Comparison of ENCODE assay signal across 20 mouse cellular contexts in genomic region chr4:26276264-26276663, GRCm38 (mm10).
DNase-seq lines count a peak whose midpoint lies in the region; ATAC-seq and TF ChIP-seq lines count a peak whose summit lies in the region.
"Had no signal": no experiment of that assay in that cellular context is flagged by ENCODE, and none has a peak within 500 bp of the region (broad histone marks: within the 10 kb centered on the region; RNA-seq: fewer than 3 reads in every experiment).

No protein-coding gene starts in this region.

- H3K9me3 ChIP-seq in forebrain, embryonic 14.5 days (replicated peaks; ENCODE audit: control insufficient read depth, low read length): no peaks in the 10 kb centered on the region
- H3K9me3 ChIP-seq in forebrain, embryonic 10.5 days: no peaks in the 10 kb centered on the region
- no peaks in the 10 kb centered on the region for H3K9me3 ChIP-seq in midbrain, embryonic 16.5 days (replicated peaks; ENCODE audit: control insufficient read depth, low read length, poor library complexity, severe bottlenecking)
- H3K9me3 ChIP-seq in liver, embryonic 11.5 days (ENCODE audit: control insufficient read depth, low read length): no peaks in the 10 kb centered on the region
- H3K9me3 ChIP-seq in heart, embryonic 11.5 days (replicated peaks; ENCODE audit: control insufficient read depth, low read length): no peaks in the 10 kb centered on the region
- H3K9me3 ChIP-seq: limb, embryonic 12.5 days; neural tube, embryonic 13.5 days had no signal

- no peak overlapping the region for H3K27ac ChIP-seq in forebrain, embryonic 14.5 days (ENCODE audit: low read depth, low read length)
- H3K27ac ChIP-seq in forebrain, embryonic 10.5 days: no peak overlapping the region
- peak overlapping the region; percentile 39; the same call in 1 of the 2 replicates for H3K27ac ChIP-seq in layer of hippocampus, adult 2 months
- no peak overlapping the region for H3K27ac ChIP-seq in midbrain, embryonic 16.5 days (ENCODE audit: low read length)
- no peak overlapping the region for H3K27ac ChIP-seq in liver, embryonic 11.5 days (ENCODE audit: low read depth, low read length)
- no peak overlapping the region for H3K27ac ChIP-seq in heart, embryonic 11.5 days (ENCODE audit: low read depth, low read length)
- H3K27ac ChIP-seq: limb, embryonic 12.5 days; liver, embryonic 14.5 days; neural tube, embryonic 13.5 days had no signal

- TF ChIP-seq CTCF in layer of hippocampus, adult 2 months (conservative IDR thresholded peaks at IDR 0.05): no peak

- H3K36me3 ChIP-seq in forebrain, embryonic 14.5 days (ENCODE audit: control insufficient read depth, insufficient read depth, low read length): no peaks in the 10 kb centered on the region
- no peaks in the 10 kb centered on the region for H3K36me3 ChIP-seq in forebrain, embryonic 10.5 days (replicated peaks)
- no peaks in the 10 kb centered on the region for H3K36me3 ChIP-seq in midbrain, embryonic 16.5 days (ENCODE audit: control insufficient read depth, insufficient read depth, low read length)
- H3K36me3 ChIP-seq in liver, embryonic 11.5 days (ENCODE audit: control insufficient read depth, insufficient read depth, low read length): no peaks in the 10 kb centered on the region
- no peaks in the 10 kb centered on the region for H3K36me3 ChIP-seq in heart, embryonic 11.5 days (ENCODE audit: control insufficient read depth, insufficient read depth, low read length)
- H3K36me3 ChIP-seq: limb, embryonic 12.5 days; neural tube, embryonic 13.5 days had no signal

- peak; percentile 72; the same call in 1 of the 2 replicates for ATAC-seq in forebrain, embryonic 14.5 days
- peak; percentile 71 for ATAC-seq in midbrain, embryonic 16.5 days
- no peak for ATAC-seq in liver, embryonic 11.5 days (replicated peaks; ENCODE audit: low FRiP score)
- ATAC-seq in heart, embryonic 11.5 days (replicated peaks; ENCODE audit: insufficient number of reproducible peaks, low FRiP score, low TSS enrichment): no peak

- DNase-seq in forebrain, embryonic 14.5 days (ENCODE audit: low spot score): peak; percentile 73
- DNase-seq in forebrain, embryonic 10.5 days (ENCODE audit: extremely low spot score, low spot score): no peak
- DNase-seq in layer of hippocampus, adult 2 months (ENCODE audit: low spot score in 2 of 2): peak in 1 of 2 experiments; percentile 9
- DNase-seq in layer of hippocampus, postnatal 25 days (ENCODE audit: extremely low spot score in 1 of 2, low spot score in 1 of 2): no peak
- peak; percentile 73 for DNase-seq in brain, adult 2 months (ENCODE audit: low read depth, low spot score)
- no peak for DNase-seq in liver, embryonic 11.5 days (ENCODE audit: low spot score)
- DNase-seq: adrenal gland, adult 8-10 months; cerebellum, adult 18-20 months; cerebellum, postnatal 36 days; gastrocnemius, postnatal 10 days; heart, adult 18-20 months; kidney, adult 2 months; kidney, postnatal 25 days; thymus, postnatal 4 days had no signal

- H3K4me2 ChIP-seq in forebrain, embryonic 14.5 days (ENCODE audit: low read length): no peak overlapping the region
- no peak overlapping the region for H3K4me2 ChIP-seq in midbrain, embryonic 16.5 days (ENCODE audit: low read length)
- no peak overlapping the region for H3K4me2 ChIP-seq in liver, embryonic 11.5 days
- H3K4me2 ChIP-seq in heart, embryonic 11.5 days: no peak overlapping the region
- H3K4me2 ChIP-seq: limb, embryonic 12.5 days; neural tube, embryonic 13.5 days had no signal

- no peaks in the 10 kb centered on the region for H3K27me3 ChIP-seq in forebrain, embryonic 14.5 days (replicated peaks; ENCODE audit: control insufficient read depth, insufficient read depth, low read length)
- H3K27me3 ChIP-seq in forebrain, embryonic 10.5 days (ENCODE audit: poor library complexity, severe bottlenecking): no peaks in the 10 kb centered on the region
- no peaks in the 10 kb centered on the region for H3K27me3 ChIP-seq in midbrain, embryonic 16.5 days (ENCODE audit: control insufficient read depth, insufficient read depth, low read depth, low read length)
- no peaks in the 10 kb centered on the region for H3K27me3 ChIP-seq in liver, embryonic 11.5 days (replicated peaks; ENCODE audit: control insufficient read depth, insufficient read depth, low read length)
- H3K27me3 ChIP-seq in heart, embryonic 11.5 days (ENCODE audit: control insufficient read depth, insufficient read depth, low read length): no peaks in the 10 kb centered on the region
- H3K27me3 ChIP-seq: CH12.LX; limb, embryonic 12.5 days; neural tube, embryonic 13.5 days had no signal

- no peak overlapping the region for H3K4me3 ChIP-seq in forebrain, embryonic 14.5 days (ENCODE audit: low read depth, low read length)
- no peak overlapping the region for H3K4me3 ChIP-seq in forebrain, embryonic 10.5 days
- no peak overlapping the region for H3K4me3 ChIP-seq in layer of hippocampus, adult 2 months
- H3K4me3 ChIP-seq in midbrain, embryonic 16.5 days (ENCODE audit: low read depth, low read length): no peak overlapping the region
- no peak overlapping the region for H3K4me3 ChIP-seq in liver, embryonic 11.5 days (ENCODE audit: low read depth, low read length)
- no peak overlapping the region for H3K4me3 ChIP-seq in heart, embryonic 11.5 days (ENCODE audit: low read depth, low read length)
- H3K4me3 ChIP-seq: limb, embryonic 12.5 days; neural tube, embryonic 13.5 days had no signal

- no peak overlapping the region for H3K9ac ChIP-seq in forebrain, embryonic 14.5 days (ENCODE audit: low read length)
- no peak overlapping the region for H3K9ac ChIP-seq in midbrain, embryonic 16.5 days (ENCODE audit: low read depth, low read length)
- no peak overlapping the region for H3K9ac ChIP-seq in liver, embryonic 11.5 days (ENCODE audit: low read depth, low read length)
- H3K9ac ChIP-seq in heart, embryonic 11.5 days (ENCODE audit: low read depth, low read length): no peak overlapping the region
- H3K9ac ChIP-seq: limb, embryonic 12.5 days; liver, embryonic 14.5 days; neural tube, embryonic 13.5 days had no signal

- no peaks in the 10 kb centered on the region for H3K4me1 ChIP-seq in forebrain, embryonic 14.5 days (ENCODE audit: control insufficient read depth, insufficient read depth, low read length)
- peaks cover 9% of the 10 kb centered on the region; the same call in 1 of the 2 replicates for H3K4me1 ChIP-seq in forebrain, embryonic 10.5 days
- peaks cover 8% of the 10 kb centered on the region; the same call in 1 of the 2 replicates for H3K4me1 ChIP-seq in midbrain, embryonic 16.5 days (ENCODE audit: control insufficient read depth, insufficient read depth, low read length)
- H3K4me1 ChIP-seq in liver, embryonic 11.5 days (replicated peaks; ENCODE audit: control insufficient read depth, insufficient read depth, low read length): no peaks in the 10 kb centered on the region
- H3K4me1 ChIP-seq in heart, embryonic 11.5 days (ENCODE audit: control insufficient read depth, insufficient read depth, low read length): no peaks in the 10 kb centered on the region
- H3K4me1 ChIP-seq: limb, embryonic 12.5 days had no signal

Comparison
In these comparisons a context has a peak if more than half of its experiments do, and no peak if none do; other contexts are left out.
1. DNase-seq: peak in forebrain, embryonic 14.5 days (single experiment) and brain, adult 2 months (single experiment); none in forebrain, embryonic 10.5 days (single experiment), layer of hippocampus, postnatal 25 days (0 of 2) and liver, embryonic 11.5 days (single experiment).
2. ATAC-seq: peak in forebrain, embryonic 14.5 days (single experiment) and midbrain, embryonic 16.5 days (single experiment); none in liver, embryonic 11.5 days (single experiment) and heart, embryonic 11.5 days (single experiment).